Mouse (Mus musculus) embryo, embryonic 11.5 days (tissue): Measurements from ENCODE around the gene Ptch1.

Experiments used
- DNase-seq: peaks from one replicate; pipeline ENCODE4 v3.0.0-alpha.2; 2012; ENCODE audit warnings: low read depth, low spot score

The Ptch1 gene

DNA sequence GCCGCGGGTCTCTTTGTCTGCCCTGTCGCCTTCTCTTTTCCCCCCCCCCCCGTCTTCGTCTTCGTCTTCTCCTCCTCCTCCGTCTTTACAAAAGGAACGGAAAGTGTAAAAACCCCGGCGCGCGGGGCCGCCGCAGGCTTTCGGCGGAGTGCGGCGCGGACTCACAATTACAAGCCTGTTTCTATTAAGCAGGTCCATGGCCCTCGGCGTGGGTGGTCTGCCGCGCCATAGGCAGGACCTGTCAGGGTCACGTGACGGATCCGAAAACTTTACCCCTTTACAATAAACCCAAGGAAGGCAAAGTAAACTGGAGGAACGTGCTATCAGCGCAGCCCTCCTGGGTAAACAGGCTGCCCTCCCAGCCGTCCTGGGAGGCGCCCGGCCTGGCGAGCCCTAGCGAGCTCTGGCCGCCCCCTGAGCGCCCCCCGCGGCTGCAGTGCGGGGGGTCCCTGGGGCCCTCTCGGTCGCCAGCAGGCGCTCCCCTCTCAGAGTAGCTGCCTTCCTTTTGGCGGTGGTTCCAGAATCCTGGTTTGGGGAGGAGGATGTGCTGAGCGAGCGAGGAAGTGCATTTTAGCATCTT lies at the start of gene Ptch1:
Gene Ptch1 (minus strand): TSS at position 343 of the 580 bp plus-strand sequence.
- DNase-seq = no peak

DNA sequence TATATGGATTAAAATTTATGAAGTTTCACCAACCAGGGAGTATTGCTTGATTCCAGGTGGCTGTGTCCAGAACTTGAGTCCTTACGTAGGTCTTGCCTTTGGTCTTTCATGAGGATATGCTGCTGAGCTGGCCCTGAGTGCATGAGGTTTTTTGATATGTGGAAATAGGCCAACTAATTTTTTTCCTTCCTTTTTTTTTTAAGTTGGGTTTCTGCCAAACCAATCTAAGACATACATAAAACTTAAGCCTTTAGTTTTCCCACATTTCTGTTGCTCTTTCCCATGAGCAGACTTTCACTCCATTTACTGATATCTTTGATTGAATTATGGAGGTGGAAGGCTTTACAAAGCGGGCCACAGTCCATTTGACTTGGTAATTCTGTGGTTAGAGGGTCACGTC lies 47.9 kb upstream of the Ptch1 start:
- DNase-seq = no peak

- no peak for DNase-seq
Measured at GRCm38 (mm10) chr13:63613201-63613600, 39.8 kb upstream of the Ptch1 start.

DNA sequence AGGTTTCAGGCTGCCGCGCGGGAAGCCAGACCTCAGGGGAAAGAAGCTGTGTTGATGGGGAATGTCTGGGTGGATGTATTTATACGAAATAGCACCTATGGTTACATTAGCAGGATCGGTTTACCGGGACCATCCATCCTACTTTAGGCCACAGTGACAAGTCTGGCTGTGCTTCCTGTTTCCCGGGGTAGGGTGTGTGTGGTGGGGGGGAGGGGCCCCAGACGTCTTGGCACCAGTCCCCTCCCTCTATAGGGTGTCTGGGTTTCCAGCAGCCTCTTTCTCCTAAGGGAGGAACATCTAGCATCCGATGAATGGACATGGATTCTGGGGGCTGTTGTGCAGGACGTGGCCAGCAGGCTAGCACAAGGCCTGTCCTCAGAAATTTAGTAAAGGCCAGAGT lies 36.3 kb upstream of the Ptch1 start:
- no peak for DNase-seq

GRCm38 (mm10) chr13:63597593-63597992 lies 24.2 kb upstream of the Ptch1 start:
- DNase-seq = no peak

DNA sequence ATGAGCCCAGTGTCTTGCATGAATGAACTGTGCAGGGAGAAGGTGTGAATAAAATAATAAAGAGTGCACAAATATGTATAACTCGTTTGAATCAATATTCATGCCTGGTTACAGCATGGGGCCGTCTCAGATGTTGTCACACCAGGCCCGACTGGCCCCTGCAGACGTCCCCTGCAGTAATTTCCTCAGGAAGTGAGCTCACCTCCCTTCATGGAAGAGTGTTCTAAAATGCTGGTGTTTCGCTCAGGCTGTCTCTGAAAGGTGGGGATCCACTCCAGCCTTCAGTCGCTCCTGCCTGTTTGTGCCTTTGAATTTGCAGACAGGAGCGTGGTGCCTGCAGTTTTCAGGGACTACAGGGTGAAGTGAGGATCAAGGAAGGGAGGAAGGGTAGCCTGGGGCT lies 22.5 kb upstream of the Ptch1 start:
- DNase-seq = no peak

GRCm38 (mm10) chr13:63593469-63594050 lies 20.2 kb upstream of the Ptch1 start:
- DNase-seq = no peak

DNA sequence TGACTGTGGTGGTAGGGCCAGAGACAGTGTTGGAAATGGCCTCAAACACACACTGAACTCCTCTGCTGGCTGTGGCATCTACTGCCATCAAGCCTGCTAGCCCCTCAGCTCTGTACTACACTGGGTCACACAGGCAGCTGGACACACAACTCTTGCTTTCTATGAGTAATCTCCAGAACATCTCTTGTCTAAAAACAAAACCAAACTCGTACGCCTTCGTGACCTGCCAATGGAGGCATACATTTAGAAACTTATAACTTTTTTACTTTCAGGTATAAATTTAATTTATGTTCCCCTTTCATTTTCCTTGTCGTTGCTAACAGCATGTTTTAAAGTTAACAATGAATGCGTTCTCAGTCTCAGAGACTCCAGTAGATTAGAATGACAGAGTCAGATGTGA lies 19.4 kb upstream of the Ptch1 start:
- no peak for DNase-seq

DNA sequence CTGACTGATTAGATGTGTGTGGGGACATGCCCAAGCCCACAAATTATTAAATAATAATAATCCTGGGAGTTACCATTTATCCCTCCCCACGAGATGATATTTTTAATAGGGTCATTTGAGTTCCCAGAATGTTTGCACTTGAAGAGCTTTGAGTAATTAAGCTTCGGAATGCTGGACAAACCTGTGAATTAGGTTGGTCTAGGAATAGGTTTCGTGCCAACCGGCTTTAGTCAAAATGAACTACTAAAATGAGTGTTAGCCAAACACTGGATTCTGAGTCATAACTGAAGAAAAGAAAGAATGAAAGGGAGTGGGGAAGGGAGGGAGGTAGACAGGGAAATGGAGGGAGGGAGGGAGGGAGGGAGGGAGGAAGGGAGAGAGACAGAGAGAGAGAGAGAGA lies 1.2 kb upstream of the Ptch1 start:
- DNase-seq = no peak

DNA sequence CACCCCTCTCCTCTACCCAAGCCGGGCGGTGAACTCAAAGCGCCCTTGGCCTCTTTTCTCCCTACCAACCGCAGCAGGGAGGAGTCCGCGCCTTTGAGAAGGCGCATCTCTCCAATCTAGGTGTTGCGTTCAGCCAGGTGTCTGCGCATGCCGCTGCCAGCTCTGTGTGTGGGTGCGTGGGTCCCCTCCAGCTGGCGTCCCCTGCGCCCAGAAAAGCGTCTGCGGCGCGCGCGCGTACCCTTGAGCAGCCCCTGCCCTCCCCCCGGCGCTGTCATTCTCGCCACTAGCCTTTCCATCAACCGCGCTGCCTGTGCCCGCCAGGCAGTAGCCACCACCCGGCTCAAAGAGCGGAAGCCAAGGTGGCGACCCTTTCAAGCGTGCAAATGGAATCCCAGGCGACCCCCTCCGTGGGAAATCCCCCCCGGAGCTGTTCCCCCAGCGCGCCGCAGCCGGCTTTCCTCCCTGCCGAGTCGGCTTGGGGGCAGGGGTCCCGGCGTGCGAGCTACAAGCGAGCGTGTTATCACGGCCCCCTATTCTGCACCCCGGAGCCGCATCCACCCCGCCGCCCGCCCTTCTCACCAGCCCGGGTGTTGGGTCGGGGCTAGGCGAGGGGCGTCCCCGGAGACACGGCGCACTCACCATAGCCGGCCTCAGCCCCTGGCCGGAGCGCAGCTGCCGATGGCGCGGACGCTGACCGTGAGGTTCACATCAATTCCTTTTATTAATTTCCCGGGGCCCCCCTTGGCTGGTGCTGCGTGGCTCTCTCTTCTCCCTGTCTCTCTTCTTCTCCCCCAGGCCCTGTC lies 744 bp downstream of the Ptch1 start:
- no peak for DNase-seq

DNA sequence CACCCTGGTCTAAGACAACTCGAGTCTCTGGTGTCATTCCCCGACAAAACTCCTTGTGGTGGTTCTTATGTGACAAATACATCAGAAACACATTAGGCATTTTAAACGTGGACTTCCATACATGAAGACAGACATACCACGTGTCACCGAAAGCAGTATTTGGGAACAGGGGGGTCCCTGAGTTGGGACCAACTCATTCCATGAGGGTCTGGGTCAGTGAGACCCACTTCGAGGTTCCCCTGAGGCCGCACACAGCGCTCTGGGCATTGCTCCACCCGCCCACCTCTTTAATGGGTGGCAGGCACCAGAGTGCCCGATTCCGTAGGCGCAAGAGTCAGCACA lies 1.3 kb downstream of the Ptch1 start:
- no peak for DNase-seq

DNA sequence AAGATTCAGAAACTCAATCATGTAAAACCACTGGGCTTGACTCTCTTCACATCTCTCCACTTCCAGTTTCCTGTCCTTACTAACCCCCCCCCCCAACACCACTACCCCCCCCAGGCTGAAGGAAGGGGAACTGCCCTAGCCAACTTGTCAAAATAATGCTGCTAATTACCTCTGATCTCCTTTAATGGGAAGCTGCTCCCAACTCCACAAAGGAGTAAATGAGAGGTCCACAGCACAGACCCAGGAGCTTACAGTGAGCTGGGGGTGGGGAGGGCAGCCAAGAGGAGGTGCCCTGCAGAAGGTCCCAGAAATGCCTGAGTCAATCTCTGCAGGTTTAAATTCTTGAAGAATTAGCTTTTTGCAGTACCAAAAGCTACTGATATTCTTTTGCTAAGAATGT lies 2.9 kb downstream of the Ptch1 start:
- DNase-seq = no peak

GRCm38 (mm10) chr13:63569396-63569756 lies 4.0 kb downstream of the Ptch1 start:
- no peak for DNase-seq

GRCm38 (mm10) chr13:63568741-63569395 lies 4.5 kb downstream of the Ptch1 start:
- no peak for DNase-seq

DNA sequence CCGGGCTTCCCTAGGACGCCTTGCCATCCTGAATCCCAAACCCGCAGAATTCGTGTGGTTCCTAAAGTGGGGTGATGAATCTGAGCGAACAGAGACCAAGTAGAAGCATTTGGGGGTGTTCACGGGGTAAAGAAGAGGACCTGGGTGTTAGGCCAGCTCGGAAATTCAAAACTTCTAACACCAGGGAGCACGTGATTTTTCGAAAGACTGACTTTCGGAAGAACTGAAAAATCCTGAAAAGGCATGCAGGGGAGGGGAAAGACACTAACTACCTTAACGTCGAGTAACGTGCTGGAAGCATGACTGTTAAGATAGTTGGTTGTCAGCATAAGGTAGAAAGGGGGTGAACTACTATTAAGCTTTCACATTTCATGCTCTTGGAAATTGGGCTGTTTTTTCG lies 5.1 kb downstream of the Ptch1 start:
- no peak for DNase-seq

DNA sequence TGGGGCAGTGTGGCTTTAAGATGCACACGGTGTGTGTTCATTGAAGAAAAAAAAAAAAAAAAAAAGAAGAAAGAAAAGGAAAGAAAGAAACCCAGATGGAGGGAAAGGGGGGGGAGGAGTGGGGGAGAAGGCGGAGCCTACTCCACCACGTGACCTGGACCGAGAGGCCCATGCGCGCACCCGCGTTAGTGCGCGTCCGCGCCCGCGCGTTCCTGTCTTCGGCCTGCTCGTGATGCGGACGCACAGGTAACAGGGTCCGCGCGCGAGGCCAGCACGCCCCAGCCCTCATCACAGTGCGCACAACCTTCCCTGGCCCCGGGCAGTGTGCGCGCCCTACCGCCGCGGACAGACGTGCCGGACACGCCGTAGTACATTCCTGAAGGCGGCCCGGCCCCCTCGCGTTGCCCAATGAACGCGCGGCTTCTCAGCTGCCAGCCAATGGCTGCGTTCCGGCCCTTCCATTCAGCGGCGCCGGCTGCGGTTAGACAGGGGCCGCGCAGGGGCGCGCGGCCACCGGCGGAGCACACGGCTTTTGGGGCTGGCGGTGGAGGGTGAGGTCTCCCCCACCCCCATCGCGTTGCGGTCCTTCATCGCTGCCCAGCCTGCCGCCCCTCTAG lies 5.6 kb downstream of the Ptch1 start:
- peak; percentile 91 for DNase-seq

DNA sequence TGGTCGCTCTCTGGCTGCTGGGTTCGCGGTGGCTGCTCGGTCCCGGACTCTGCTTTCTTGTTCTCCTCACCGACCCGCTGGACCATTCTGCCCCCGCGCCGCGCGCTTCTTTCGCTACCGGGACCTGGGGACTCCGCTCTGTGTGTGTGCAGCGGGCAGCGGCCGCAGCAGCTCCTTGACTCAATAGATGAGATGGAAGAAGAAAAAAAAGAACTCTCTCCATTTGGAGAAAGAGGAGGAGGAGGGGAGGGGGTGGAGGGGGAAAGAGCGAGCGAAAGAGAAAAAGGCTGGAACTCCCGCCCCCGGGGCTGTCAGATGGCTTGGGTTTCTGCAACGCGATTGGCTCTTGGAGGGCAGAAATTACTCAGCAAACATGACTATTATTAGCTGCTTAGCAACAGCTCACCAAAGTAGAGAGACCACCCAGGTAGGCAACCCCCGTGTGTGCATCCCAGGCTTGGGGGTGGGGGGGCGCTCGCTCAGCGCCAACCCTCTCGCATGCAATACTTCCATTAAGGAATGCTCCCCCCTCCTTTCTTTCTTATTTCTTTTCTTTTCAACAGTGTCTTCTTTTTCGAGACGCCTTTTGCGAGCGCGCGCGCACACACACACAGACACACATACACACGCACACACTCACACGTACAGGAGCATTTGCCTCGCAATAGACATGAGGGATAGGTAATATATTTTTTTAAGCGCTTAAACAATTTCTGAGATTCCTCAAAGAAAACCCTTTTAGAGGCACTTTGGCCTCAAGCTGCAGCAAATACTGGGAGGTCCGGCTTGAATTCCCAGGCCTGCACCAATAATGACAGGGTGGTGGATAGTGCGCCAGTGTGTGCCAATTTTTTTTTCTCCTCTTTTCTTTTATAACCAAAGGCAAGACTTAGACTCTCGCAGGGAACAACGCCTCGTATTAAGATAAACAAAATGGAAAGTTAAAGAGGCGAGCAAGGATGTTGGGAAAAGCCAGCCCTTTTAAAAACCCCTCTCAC lies 7.1 kb downstream of the Ptch1 start:
- peak; percentile 91 for DNase-seq

DNA sequence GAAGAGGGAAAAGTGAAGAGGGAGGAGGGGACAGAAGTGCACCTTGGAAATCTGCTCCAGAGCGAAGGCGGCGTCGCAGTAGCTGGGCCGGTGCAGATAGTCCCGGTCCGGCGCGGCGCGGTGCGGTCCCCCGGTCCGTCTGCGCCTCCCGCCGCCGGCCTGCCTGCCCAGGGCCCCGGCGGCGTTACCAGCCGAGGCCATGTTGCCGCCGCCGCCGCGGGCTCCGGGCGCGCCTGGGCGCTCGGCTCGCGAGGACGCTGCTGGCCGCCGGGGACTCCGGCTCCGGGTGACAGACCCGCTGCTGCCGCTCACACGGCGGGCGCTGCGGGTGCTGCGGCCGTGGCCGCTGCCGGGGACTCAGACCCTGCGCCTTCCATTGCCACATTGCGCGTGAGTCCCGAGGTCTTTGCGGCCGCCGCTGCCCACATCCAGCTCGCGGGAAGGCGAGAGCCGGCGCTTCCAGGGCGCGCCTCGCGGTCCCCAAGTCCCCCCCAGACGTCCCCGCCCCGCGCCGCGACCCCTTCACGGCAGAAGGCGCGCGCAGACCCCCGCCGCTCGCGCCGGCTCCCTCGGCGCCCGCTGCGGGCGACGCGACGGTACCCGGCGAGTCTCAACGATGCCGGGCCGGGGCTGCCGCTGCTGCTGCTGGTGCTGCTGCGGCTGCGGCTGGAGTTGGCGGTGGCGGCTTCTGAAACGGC lies 7.9 kb downstream of the Ptch1 start:
- DNase-seq = no peak

DNA sequence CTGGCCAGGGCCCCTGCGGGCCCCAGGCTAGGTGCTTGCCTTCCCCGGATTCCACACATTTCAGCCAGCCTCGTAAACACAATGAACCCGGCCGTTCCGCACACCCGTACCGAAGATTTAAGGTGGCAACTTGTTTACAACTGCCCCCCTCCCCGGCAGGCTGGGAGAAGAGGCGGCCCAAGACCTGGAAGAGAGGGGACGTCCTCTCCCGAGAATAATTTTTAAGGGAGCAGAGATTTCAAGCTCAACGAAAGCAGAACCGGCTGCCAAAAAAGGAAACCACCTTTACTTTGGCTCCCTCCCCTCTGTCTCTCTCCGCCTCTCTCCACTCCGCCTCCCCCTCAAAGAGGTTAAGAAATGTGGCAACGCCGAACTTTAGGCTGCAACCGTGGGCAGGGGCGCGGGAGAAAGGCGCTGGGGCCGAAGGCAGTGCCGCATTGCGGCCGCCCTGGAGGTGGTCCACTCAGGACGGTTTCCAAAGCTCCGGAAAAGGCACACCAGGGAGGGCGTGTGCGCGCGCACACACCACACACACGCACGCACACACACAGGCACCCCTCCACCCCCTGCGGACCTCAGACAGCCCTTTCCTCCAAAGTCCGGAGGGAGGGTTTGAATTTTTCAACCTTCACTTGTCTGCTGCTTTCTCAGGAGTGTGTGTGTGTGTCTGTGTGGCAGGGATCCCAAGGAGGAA lies 8.6 kb downstream of the Ptch1 start:
- no peak for DNase-seq
